Mouse (Mus musculus) cortical plate, adult 2 months (tissue): ENCODE results near the gene Pde10a. TPM values are rescaled to one million over a fixed set of nuclear protein-coding genes. Genes with fewer than 3 reads are reported as not detected.

Source experiments
- H3K27ac ChIP-seq: fragments of 200-500 bp; 2 replicates; pipeline ENCODE4 v1.5.1; 2012; ENCODE audit warnings: low read length, control low read depth, inconsistent platforms; ENCODE audit not compliant: insufficient read depth
- H3K4me1 ChIP-seq: fragments of 200-500 bp; 2 replicates; pipeline ENCODE4 v1.6.1; 2011; ENCODE audit warnings: low read length; ENCODE audit not compliant: control insufficient read depth, insufficient read depth
- H3K4me3 ChIP-seq: fragments of 200-500 bp; 2 replicates; pipeline ENCODE4 v1.5.1; 2011; ENCODE audit warnings: mild to moderate bottlenecking, low read length, control low read depth; ENCODE audit not compliant: insufficient read depth
- CTCF ChIP-seq: fragments of 200-500 bp; IDR thresholded peaks from 2 replicates; pipeline ENCODE4 v1.5.1; 2011; ENCODE audit warnings: mild to moderate bottlenecking, control low read depth, low read length; ENCODE audit not compliant: insufficient read depth; ENCODE audit errors: extremely low read depth
- POLR2A ChIP-seq: fragments of 200-500 bp; IDR thresholded peaks from 2 replicates; pipeline ENCODE4 v1.6.1; 2011; ENCODE audit warnings: mild to moderate bottlenecking, low read length, control low read depth; ENCODE audit not compliant: insufficient read depth; ENCODE audit errors: extremely low read depth
- polyA plus RNA-seq: library from polyadenylated mRNA; depleted of rRNA; stranded (reverse); fragments of >200 nt; gene quantifications from 2 replicates; pipeline ENCODE4 v1.2.3, GENCODE M21; 2012

Pde10a gene
- polyA plus RNA-seq, 1 experiment, result 71.9 TPM

- H3K4me1 ChIP-seq, result no peaks in the 10 kb centered on the region
- no peak overlapping the region for H3K4me3 ChIP-seq
- TF ChIP-seq POLR2A (no peak), CTCF (no peak)
- H3K27ac ChIP-seq, result no peak overlapping the region
These were observed 274.8 kb downstream of the Pde10a start for GRCm38 (mm10) chr17:8799914-8800420.

DNA sequence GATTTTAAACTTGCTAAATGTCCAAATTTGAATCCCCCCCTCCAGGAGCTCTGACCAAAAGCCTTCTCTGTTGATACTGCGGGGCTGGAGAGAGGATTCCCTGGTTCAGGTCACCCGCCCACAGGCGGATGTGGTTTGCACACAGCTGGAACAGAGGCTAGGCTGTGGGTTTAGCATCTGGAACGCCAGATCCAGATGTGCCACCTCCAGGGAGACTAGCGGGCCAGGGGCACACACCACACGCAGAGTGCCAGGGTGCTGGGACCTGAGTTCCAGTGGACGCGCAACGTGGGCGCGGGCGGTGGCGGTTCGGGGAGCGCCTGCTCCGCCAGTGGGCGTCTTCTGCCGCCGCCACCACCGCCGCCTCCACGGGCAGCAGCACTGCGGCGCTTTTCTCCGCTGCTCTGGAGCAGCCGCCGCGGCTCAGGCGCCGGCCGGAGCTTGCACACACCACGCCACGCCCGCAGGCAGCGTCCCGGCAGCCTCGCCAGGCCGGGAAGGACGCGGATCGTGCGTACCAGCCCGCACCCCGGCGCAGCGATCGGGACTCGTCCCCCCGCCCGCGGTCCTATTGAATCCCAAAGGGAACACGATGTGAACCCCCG lies 275.4 kb downstream of the Pde10a start:
- Histone ChIP-seq H3K4me1 (no peaks in the 10 kb centered on the region), H3K27ac (peak overlapping the region; percentile 60; the same call in 1 of the 2 replicates), H3K4me3 (peak overlapping the region; percentile 67)
- TF ChIP-seq POLR2A, result no peak
- no peak for TF ChIP-seq CTCF

DNA sequence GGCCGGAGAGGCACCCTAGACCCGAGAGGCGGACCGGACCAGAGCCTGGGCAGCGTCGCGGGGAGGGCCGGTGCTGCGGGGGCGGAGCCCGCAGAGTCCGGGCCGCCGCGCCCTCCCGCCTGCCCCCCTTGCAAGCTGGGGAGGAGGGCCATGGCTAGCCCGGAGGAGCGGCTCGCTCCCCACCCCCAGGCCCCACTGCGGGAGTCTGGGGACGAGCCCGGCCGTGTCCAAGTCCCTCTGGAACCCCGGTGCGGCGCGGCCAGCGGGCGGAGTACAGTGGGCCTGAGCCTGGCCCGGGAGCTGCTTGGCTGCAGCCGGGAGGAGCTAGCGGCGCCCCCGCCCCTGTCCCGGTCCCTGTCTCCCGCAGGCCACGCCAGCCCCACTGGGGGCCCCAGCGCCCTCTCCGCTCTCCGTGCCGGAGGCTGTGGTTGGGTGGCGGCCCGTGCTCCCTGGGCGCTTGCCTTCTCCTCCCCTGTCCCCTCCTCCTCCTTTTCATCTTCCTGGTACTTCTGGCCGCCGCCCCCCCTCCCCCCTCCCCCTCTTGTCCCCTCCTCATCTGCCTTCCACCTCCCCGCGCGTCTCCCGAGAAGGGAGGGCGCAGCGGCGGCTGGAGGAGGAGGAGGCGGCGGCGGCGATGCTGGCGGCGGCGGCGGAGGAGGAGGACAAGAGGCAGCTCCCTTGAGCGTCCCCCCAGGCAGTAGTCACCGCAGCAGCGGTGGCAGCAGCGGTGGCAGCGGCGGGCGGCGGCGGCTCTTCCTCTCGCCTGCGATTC lies 276.1 kb downstream of the Pde10a start:
- no peak for TF ChIP-seq POLR2A
- TF ChIP-seq CTCF, result no peak
- H3K4me1 ChIP-seq, result no peaks in the 10 kb centered on the region
- peak overlapping the region; percentile 60 for H3K27ac ChIP-seq
- peak overlapping the region; percentile 67 for H3K4me3 ChIP-seq

GRCm38 (mm10) chr17:8801855-8802104 lies 276.6 kb downstream of the Pde10a start:
- Histone ChIP-seq H3K27ac (peak overlapping the region; percentile 56; the same call in 1 of the 2 replicates), H3K4me3 (peak overlapping the region; percentile 67), H3K4me1 (no peaks in the 10 kb centered on the region)
- no peak for TF ChIP-seq CTCF
- no peak for TF ChIP-seq POLR2A

DNA sequence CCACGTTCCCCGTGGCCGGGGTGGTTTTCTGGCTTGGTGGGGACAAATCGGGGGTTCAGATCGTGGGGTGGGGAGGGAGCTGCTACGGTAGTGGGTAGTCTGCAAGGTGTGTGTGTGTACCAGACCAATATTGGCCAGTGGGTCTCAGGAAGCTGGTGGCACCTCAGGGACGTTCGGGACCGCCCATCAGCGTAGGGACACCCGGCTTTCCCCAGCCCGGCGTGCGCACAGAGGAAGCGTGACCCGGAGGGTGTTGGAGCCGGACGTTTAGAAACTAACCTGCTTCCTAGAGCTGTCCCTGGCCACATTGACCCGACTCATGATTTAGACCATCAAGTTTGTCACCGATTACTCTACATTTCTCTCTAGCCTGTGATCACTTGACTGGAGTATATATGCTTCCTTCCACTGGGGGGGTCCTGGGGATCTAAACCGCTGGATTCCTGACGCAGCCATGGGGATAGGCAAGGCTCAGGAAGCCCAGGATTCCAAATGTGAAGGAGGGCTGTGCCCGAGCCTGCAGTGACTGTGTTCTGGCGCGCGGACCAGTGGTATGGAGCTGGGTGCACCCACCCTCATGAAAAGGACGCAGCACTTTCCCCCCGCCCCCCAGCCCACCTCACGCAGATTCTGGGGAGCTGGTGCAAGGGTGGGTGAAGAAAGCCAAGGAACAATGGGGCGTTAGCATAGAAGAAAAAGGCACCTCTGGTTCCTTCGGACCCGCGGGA lies 277.2 kb downstream of the Pde10a start:
- H3K27ac ChIP-seq, result peak overlapping the region; percentile 56; the same call in 1 of the 2 replicates
- H3K4me1 ChIP-seq, result no peaks in the 10 kb centered on the region; the same call in 1 of the 2 replicates
- H3K4me3 ChIP-seq, result peak overlapping the region; percentile 67
- TF ChIP-seq POLR2A (no peak), CTCF (no peak)

- TF ChIP-seq POLR2A (no peak), CTCF (no peak)
- H3K4me1 ChIP-seq, result no peaks in the 10 kb centered on the region; the same call in 1 of the 2 replicates
- peak overlapping the region; percentile 67 for H3K4me3 ChIP-seq
- no peak overlapping the region for H3K27ac ChIP-seq
These were observed 278.0 kb downstream of the Pde10a start for GRCm38 (mm10) chr17:8802889-8803799.

- H3K27ac ChIP-seq, result no peak overlapping the region
- no peaks in the 10 kb centered on the region; the same call in none of the 2 replicates for H3K4me1 ChIP-seq
- H3K4me3 ChIP-seq, result no peak overlapping the region
- TF ChIP-seq CTCF, result peak; percentile 72
- TF ChIP-seq POLR2A, result no peak
These were observed 282.2 kb downstream of the Pde10a start for GRCm38 (mm10) chr17:8807345-8807744.

DNA sequence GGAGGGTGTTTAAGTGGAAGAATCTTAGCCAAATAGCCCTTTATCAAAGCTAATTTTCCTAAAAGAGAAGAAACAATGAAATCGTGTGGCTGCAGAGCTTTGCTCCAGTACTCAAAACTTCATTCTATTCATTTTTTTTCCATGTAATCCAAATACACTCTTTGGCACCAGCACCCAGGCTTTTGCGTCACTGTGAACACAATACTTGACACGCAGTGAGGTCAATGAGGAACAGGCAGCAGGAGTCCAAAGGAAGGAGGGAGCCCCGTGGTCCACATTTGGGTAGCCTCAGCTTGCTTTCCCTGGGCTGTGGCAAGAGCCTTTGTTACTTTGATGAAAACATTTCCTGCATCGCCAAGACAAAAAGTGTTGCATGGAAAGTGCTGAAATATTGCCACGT lies 284.6 kb downstream of the Pde10a start:
- TF ChIP-seq POLR2A, result no peak
- TF ChIP-seq CTCF, result no peak
- no peaks in the 10 kb centered on the region; the same call in none of the 2 replicates for H3K4me1 ChIP-seq
- no peak overlapping the region for H3K27ac ChIP-seq
- no peak overlapping the region for H3K4me3 ChIP-seq
